Mouse (Mus musculus) C2C12 (cell line): Measurements from ENCODE around the gene Lgals3bp.

Source experiments
- CTCF ChIP-seq: IDR thresholded peaks from one replicate; pipeline ENCODE4 v1.5.1; 2011; ENCODE audit not compliant: control insufficient read depth, insufficient read depth, insufficient read length
- FOSL1 ChIP-seq: IDR thresholded peaks from one replicate; pipeline ENCODE4 v1.8.0; 2011; ENCODE audit warnings: mild to moderate bottlenecking, low read length; ENCODE audit not compliant: poor library complexity, insufficient read depth, severe bottlenecking
- MYOD1 ChIP-seq: IDR thresholded peaks from one replicate; pipeline ENCODE4 v1.6.1; 2011; ENCODE audit warnings: low read depth; ENCODE audit not compliant: control insufficient read depth, insufficient read length
- MYOG ChIP-seq: IDR thresholded peaks from one replicate; pipeline ENCODE4 v1.6.1; 2011; ENCODE audit not compliant: control insufficient read depth, insufficient read length; ENCODE audit errors: extremely low read depth

DNA sequence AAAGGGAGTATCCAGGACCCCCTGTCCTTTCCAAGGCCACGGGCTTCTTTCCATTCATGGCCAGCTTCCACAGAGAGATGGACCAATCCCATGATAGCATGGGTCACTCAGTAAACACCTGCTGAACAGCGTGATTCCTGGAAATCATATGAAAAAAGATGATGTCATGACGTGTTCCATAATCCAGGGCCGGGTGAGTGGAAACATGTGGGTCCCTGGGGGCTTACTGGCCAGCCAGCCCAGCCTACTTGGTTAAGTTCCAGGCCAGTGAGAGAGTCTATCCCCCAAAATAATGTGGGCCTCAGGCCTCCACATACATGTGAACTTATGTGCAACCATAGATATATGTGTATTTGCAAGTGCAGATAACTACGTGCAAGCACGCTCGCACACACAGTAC is 30.0 kb downstream of the Lgals3bp start:
- TF ChIP-seq CTCF, result no peak
- no peak for TF ChIP-seq MYOD1
- no peak for TF ChIP-seq FOSL1
- no peak for TF ChIP-seq MYOG
